Mouse (Mus musculus): ENCODE results near the gene Tldc2. TPM values are rescaled to one million over a fixed set of nuclear protein-coding genes. Genes with fewer than 3 reads are reported as not detected.
A peak's percentile ranks its signal among the peaks of the same experiment; 100 is the strongest.

Gene Tldc2
- polyA plus RNA-seq, 1 experiment from 2014 or later, result not detected

DNA sequence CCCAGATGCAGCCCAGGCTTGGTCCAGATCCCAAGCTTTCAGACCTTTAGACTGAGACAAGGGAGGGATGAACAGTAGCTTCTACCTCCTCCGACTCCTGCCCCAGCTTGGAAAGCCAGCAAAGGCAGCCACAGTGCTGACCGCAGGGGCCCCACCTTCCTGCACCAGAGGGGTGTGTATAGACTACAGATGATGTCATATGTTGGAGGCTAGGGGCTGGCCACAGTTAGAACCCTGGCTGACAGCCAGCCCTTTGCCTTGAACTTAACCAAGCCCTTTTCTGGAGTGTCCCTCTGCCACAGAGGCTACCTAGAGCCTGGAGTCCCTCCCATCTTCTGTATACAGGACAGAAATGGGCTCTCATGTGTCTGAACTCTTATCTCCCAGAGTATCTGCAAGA lies 15.3 kb upstream of the Tldc2 start:
- Histone ChIP-seq H3K4me3 (replicated peaks) (no peak overlapping the region), H3K4me1 (replicated peaks) (peaks cover 84% of the 10 kb centered on the region), H3K27me3 (peaks cover 8% of the 10 kb centered on the region), H3K27ac (no peak overlapping the region), H3K36me3 (no peaks in the 10 kb centered on the region), H3K9me3 (replicated peaks) (no peaks in the 10 kb centered on the region), H3K9ac (no peak overlapping the region), H3K4me2 (0 out of 2 replicates have a peak overlapping the region, but pooled peaks have one; percentile 9)
- DNase-seq (no peak), ATAC-seq (ENCODE audit: low read depth) (peak; percentile 50)
- 3% methylated on average over 2 of the region's 2 CpGs for WGBS (ENCODE audit: insufficient replicate concordance)

DNA sequence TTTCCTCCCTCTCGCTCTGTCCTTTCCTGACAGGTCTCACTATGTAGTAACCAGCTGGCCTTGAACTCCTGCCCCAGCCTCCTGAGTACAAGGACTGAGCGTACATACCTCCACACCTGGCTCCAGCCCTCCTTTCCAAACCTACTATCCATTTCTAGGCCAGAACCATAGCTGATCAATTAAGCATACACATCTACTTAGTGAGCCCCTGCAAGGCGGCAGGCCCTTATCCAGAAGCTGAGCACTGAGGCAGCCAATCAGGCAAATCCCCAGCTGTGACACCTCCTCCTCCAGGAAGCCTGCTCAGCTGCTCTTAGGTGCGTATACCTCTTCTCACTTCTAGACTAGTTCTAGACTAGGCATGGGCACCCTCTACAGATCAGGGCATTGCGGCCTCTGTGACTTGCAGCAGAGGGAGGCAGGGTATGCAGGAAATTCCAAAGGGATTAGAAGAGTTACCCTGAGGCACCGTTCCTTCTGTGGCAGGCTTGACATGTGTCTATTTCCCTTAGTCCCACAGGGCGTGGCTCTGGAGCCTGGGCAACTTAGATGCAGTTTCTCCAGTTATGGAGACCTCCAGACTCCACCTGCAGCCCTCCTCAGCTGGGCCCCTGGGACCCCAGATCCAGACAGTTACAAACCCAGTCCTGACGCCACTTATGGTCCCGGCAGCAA lies 14.4 kb upstream of the Tldc2 start:
- no peak overlapping the region for H3K9ac ChIP-seq
- peaks cover 16% of the 10 kb centered on the region for H3K27me3 ChIP-seq
- H3K9me3 ChIP-seq (replicated peaks), result no peaks in the 10 kb centered on the region
- WGBS (ENCODE audit: insufficient replicate concordance), result 63% methylated on average over 9 of the region's 9 CpGs
- H3K4me1 ChIP-seq (replicated peaks), result peaks cover 85% of the 10 kb centered on the region
- DNase-seq (no peak), ATAC-seq (ENCODE audit: low read depth) (no peak)
- H3K27ac ChIP-seq, result no peak overlapping the region
- no peak overlapping the region for H3K4me2 ChIP-seq
- H3K36me3 ChIP-seq, result no peaks in the 10 kb centered on the region
- no peak overlapping the region for H3K4me3 ChIP-seq (replicated peaks)

DNA sequence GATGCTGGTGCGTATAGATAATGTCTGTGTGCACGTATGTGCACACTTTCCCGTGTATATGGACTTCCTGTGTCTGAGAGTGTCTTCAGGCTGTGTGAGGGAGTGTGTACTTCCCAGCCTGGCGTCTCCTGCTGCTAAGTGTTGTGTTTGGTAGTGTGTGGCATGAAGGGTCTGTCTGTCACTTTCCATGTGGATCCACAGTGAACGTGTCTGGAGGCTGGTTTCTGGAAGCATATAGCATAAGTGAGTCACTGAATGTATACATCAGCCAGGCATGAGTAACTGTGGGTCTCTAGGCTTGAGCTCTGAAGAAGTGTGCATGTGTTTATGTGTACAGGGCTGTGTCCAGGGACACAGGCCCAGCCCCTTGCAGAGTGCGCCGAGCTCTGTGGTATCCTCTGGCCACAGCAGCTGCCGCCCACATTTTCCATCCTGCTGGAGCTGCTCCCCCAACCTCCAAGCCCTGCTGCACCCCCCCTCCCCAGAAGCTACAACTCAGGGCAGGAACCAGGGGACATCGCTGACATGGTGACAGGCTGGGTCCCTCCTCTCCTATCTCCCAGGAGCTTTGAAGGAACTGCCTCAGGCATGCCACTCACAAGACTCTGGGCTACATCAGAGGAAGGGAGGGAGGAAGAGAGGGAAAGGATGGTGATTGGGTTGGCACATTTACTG lies 13.3 kb upstream of the Tldc2 start:
- Histone ChIP-seq H3K4me1 (replicated peaks) (peaks cover 86% of the 10 kb centered on the region), H3K4me3 (replicated peaks) (no peak overlapping the region), H3K27ac (no peak overlapping the region), H3K27me3 (peaks cover 27% of the 10 kb centered on the region), H3K36me3 (no peaks in the 10 kb centered on the region), H3K9me3 (replicated peaks) (no peaks in the 10 kb centered on the region), H3K9ac (no peak overlapping the region), H3K4me2 (no peak overlapping the region)
- 55% methylated on average over 9 of the region's 9 CpGs for WGBS (ENCODE audit: insufficient replicate concordance)
- ATAC-seq (ENCODE audit: low read depth) (no peak), DNase-seq (no peak)

DNA sequence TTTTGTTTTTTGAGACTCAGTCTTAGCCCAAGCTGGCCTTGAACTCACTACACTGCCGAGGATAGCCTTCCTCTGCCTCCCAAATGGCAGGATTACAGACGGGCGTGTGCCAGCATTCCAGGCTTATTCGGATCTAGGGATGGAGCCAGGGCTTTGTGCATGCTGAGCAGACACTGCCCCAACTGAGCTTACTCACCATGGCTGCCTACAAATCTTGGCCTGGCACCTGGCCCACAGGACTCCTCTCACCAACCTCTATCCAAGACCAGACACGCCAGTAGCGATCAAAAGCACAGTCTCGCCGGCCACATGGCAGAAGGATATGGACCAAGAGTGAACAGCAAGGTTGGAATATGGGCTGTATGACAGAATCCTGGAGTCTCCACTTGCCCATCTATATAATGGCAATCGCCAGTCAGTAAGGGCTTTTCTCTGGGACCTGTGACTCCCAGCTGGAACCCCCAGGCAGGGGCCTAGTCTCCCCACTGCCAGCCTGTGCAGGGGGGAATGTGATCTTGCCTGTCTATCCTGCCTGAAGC lies 12.6 kb upstream of the Tldc2 start:
- no peak overlapping the region for H3K27ac ChIP-seq
- peaks cover 79% of the 10 kb centered on the region for H3K4me1 ChIP-seq (replicated peaks)
- DNase-seq (no peak), ATAC-seq (ENCODE audit: low read depth) (no peak)
- H3K9me3 ChIP-seq (replicated peaks), result no peaks in the 10 kb centered on the region
- WGBS (ENCODE audit: insufficient replicate concordance), result 72% methylated on average over 9 of the region's 9 CpGs
- no peaks in the 10 kb centered on the region for H3K36me3 ChIP-seq
- H3K4me2 ChIP-seq, result no peak overlapping the region
- no peak overlapping the region for H3K4me3 ChIP-seq (replicated peaks)
- H3K9ac ChIP-seq, result no peak overlapping the region
- H3K27me3 ChIP-seq, result peaks cover 35% of the 10 kb centered on the region

DNA sequence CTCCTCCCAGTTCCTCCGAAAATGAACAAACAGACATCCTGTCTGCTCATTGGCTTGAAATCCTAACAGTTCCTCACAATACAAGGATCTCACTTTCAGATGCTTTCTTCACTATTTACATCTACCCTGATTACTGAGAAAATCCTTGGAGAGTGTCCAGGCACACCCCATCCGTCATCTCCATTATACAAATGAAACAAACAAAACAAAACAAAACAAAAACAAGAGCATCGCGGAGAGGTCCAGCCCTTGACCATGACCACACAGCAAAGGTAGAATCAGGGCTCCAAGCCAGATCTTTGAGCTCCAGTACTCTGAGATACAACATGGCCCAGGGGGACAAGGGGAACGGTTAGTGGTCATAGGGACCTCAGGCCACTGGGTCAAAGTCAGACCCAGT lies 12.1 kb upstream of the Tldc2 start:
- Histone ChIP-seq H3K9me3 (replicated peaks) (no peaks in the 10 kb centered on the region), H3K9ac (no peak overlapping the region), H3K27me3 (peaks cover 40% of the 10 kb centered on the region), H3K36me3 (no peaks in the 10 kb centered on the region), H3K4me1 (replicated peaks) (peaks cover 74% of the 10 kb centered on the region), H3K27ac (no peak overlapping the region), H3K4me3 (replicated peaks) (no peak overlapping the region), H3K4me2 (no peak overlapping the region)
- DNase-seq (no peak), ATAC-seq (ENCODE audit: low read depth) (no peak)
- WGBS (ENCODE audit: insufficient replicate concordance), result 75% methylated on average over 5 of the region's 5 CpGs

DNA sequence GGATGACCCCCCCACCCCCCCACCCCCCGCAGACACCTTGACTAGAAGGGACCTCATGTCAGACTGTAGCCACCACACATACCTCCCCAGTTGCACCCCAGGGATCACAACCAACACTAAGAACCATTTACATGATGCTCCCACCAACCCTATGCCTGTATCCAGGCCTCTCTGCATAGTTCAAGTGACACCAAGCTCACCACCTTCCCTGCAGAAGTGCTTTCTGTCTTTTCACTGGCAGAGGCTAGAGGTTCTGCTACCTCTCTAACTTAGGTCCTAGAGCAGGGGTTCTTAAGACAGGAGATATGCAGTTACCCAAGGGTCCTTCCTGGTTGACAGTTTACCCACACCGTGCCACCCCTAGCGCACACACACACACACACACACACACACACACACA lies 11.6 kb upstream of the Tldc2 start:
- no peak overlapping the region for H3K4me3 ChIP-seq (replicated peaks)
- 64% methylated on average over 3 of the region's 3 CpGs for WGBS (ENCODE audit: insufficient replicate concordance)
- peaks cover 72% of the 10 kb centered on the region for H3K4me1 ChIP-seq (replicated peaks)
- H3K27ac ChIP-seq, result no peak overlapping the region
- H3K27me3 ChIP-seq, result peaks cover 44% of the 10 kb centered on the region
- DNase-seq (no peak), ATAC-seq (ENCODE audit: low read depth) (no peak)
- H3K9me3 ChIP-seq (replicated peaks), result no peaks in the 10 kb centered on the region
- no peak overlapping the region for H3K9ac ChIP-seq
- no peaks in the 10 kb centered on the region for H3K36me3 ChIP-seq
- no peak overlapping the region for H3K4me2 ChIP-seq

DNA sequence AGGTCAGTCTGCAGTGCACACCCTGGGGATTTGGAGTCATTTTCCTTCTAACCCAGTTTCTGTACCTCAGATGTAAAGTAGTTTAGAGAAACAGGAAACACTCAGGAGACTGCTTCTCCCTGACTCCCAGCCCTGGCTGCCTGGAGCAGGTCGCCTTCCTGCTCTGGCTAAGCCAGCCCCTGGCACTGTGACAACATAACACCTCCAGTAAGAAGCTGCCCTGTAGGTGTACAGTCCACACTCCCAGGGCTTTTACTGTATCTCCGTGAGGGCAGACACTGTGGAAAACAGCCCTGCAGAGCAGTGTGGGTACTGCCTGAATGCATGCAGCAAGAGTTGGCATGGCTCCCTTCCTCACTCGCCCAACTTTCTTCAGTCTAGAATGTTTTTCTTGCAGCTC lies 11.2 kb upstream of the Tldc2 start:
- H3K4me2 ChIP-seq, result no peak overlapping the region
- H3K9me3 ChIP-seq (replicated peaks), result no peaks in the 10 kb centered on the region
- H3K27me3 ChIP-seq, result peaks cover 49% of the 10 kb centered on the region
- WGBS (ENCODE audit: insufficient replicate concordance), result 48% methylated on average over 3 of the region's 3 CpGs
- DNase-seq, result no peak
- ATAC-seq (ENCODE audit: low read depth), result no peak
- H3K36me3 ChIP-seq, result no peaks in the 10 kb centered on the region
- no peak overlapping the region for H3K27ac ChIP-seq
- no peak overlapping the region for H3K9ac ChIP-seq
- peaks cover 67% of the 10 kb centered on the region for H3K4me1 ChIP-seq (replicated peaks)
- no peak overlapping the region for H3K4me3 ChIP-seq (replicated peaks)

DNA sequence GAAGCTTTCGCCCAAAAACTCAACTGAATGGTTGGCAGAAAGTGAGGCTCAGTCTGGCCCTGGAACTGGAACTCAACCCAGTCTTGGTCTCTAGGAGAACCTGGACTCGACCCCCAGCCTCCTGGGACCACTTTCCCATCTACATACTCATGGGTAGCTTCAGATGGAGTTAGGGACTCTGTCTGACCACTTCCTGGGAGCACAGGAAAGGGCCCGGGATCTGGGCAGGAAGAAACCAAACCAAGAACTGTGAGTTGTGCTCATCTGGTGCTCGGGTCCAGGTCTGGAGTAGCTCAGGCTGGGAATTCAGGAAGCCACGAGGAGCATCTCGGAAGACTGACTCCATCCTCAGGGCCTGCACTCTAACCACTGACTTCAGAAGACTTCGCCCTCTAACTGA lies 10.3 kb upstream of the Tldc2 start:
- Histone ChIP-seq H3K4me2 (peak overlapping the region; percentile 70), H3K4me1 (replicated peaks) (peaks cover 58% of the 10 kb centered on the region), H3K9me3 (replicated peaks) (no peaks in the 10 kb centered on the region), H3K4me3 (replicated peaks) (no peak overlapping the region), H3K27me3 (peaks cover 58% of the 10 kb centered on the region), H3K27ac (no peak overlapping the region), H3K9ac (no peak overlapping the region), H3K36me3 (no peaks in the 10 kb centered on the region)
- DNase-seq, result no peak
- no peak for ATAC-seq (ENCODE audit: low read depth)
- WGBS (ENCODE audit: insufficient replicate concordance), result 47% methylated on average over 7 of the region's 7 CpGs

DNA sequence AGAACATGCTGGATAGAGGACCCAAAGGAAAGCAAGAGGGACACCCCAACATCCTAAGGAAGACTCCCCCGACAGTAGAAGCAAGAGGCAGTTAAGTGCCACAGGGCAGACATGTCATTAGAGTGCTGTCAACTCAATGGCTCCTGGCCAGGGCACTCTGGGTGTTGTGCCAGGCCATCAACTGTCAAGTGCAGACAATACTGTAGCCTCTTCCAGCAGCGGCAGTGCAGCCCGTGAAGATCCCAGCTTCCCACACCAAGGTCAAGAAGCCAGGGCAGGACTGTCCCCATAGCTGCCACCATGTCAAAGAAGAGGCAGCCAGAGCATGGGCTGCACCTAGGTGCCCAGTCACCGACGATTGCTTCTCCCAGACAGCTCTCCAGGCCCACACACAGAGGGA lies 9.7 kb upstream of the Tldc2 start:
- peaks cover 64% of the 10 kb centered on the region for H3K27me3 ChIP-seq
- ATAC-seq (ENCODE audit: low read depth) (no peak), DNase-seq (no peak)
- peaks cover 53% of the 10 kb centered on the region for H3K4me1 ChIP-seq (replicated peaks)
- WGBS (ENCODE audit: insufficient replicate concordance), result 43% methylated on average over 5 of the region's 5 CpGs
- no peaks in the 10 kb centered on the region for H3K9me3 ChIP-seq (replicated peaks)
- H3K9ac ChIP-seq, result 0 out of 2 replicates have a peak overlapping the region, but pooled peaks have one; percentile 73
- H3K4me3 ChIP-seq (replicated peaks), result peak overlapping the region; percentile 65
- H3K4me2 ChIP-seq, result peak overlapping the region; percentile 70
- H3K36me3 ChIP-seq, result no peaks in the 10 kb centered on the region
- H3K27ac ChIP-seq, result peak overlapping the region; percentile 13; the same call in 1 of the 2 replicates

DNA sequence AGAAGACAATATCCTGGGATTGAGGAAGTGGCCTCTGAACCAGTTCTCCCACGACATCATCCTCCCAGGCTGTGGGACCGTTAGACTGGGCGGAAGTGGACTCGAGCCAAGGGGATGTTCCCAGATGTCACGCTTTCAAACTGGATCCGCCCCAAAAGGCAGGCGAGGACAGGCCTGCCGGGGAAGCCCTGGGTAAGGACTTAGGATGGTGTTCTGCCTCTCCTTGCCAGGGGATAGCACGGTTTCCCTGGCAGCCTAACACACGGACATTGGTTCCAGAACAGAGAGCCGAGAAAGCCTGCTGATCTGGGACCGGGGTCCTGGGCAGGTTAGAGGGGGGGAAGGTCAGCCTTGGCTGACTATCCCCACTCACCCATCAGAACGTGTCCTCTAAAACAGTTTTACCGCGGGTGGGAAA lies 9.2 kb upstream of the Tldc2 start:
- no peaks in the 10 kb centered on the region for H3K9me3 ChIP-seq (replicated peaks)
- peak overlapping the region; percentile 61; the same call in 1 of the 2 replicates for H3K27ac ChIP-seq
- H3K4me2 ChIP-seq, result peak overlapping the region; percentile 70
- peaks cover 68% of the 10 kb centered on the region for H3K27me3 ChIP-seq
- 14% methylated on average over 15 of the region's 15 CpGs for WGBS (ENCODE audit: insufficient replicate concordance)
- ATAC-seq (ENCODE audit: low read depth) (peak; percentile 33), DNase-seq (no peak)
- peak overlapping the region; percentile 65 for H3K4me3 ChIP-seq (replicated peaks)
- H3K36me3 ChIP-seq, result no peaks in the 10 kb centered on the region
- peaks cover 48% of the 10 kb centered on the region for H3K4me1 ChIP-seq (replicated peaks)
- H3K9ac ChIP-seq, result peak overlapping the region; percentile 73

DNA sequence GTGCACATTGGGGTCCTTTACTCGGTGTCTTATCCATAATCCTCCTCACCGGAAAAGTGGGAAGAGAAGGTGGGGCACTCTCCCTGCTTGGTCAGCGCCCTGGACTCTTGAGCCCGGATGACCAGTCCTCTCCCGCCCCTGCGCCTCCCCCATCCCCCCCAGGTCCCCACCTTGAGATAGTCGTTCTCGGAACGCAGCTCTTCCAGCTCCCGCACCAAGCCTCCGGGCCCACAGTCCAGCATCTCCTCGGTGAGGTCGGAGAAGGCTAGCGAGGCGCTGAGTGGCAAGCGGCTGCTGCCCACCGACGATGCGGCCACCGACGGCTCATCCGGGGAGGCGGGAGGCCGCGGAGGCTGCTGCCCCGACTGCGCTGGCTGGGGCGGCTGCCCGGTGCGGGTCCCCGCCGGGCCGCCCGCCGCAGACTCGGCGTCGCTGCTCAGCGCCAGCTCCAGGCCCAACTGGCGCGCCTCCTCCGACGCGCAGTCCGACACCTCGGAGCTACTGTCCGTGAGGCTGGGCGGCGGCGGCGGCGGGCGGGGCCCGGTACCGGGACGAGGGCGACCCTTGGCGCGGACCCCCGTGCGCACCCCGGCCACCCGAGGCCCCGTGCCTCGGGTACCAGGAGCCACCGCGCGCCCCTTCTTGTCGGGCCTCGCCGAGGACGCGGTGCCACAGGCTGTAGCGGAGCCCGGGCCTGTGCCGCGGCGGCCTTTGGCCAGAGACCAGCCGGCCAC lies 8.6 kb upstream of the Tldc2 start:
- Histone ChIP-seq H3K9ac (peak overlapping the region; percentile 73), H3K4me2 (peak overlapping the region; percentile 70), H3K9me3 (replicated peaks) (no peaks in the 10 kb centered on the region), H3K4me3 (replicated peaks) (peak overlapping the region; percentile 65), H3K27ac (peak overlapping the region; percentile 61), H3K36me3 (no peaks in the 10 kb centered on the region), H3K4me1 (replicated peaks) (peaks cover 42% of the 10 kb centered on the region), H3K27me3 (peaks cover 73% of the 10 kb centered on the region)
- WGBS (ENCODE audit: insufficient replicate concordance), result under 1% methylated on average over 78 of the region's 79 CpGs
- ATAC-seq (ENCODE audit: low read depth), result peak; percentile 8; the same call in 1 of the 2 replicates
- DNase-seq, result no peak
